Mouse (Mus musculus) frontal cortex, postnatal 25 days (tissue): ENCODE results near the gene Tspyl3.
"Not testable (repeated sequence)": the region's sequence is repeated elsewhere in the genome, so short reads cannot be mapped to it uniquely, and the experiment has no call there.

ENCODE experiments used
- DNase-seq, 2 experiments: peaks; one replicate each; pipeline ENCODE4 v3.0.0; 2022; ENCODE audit warnings: low spot score in 2 of 2

Gene Tspyl3

DNA sequence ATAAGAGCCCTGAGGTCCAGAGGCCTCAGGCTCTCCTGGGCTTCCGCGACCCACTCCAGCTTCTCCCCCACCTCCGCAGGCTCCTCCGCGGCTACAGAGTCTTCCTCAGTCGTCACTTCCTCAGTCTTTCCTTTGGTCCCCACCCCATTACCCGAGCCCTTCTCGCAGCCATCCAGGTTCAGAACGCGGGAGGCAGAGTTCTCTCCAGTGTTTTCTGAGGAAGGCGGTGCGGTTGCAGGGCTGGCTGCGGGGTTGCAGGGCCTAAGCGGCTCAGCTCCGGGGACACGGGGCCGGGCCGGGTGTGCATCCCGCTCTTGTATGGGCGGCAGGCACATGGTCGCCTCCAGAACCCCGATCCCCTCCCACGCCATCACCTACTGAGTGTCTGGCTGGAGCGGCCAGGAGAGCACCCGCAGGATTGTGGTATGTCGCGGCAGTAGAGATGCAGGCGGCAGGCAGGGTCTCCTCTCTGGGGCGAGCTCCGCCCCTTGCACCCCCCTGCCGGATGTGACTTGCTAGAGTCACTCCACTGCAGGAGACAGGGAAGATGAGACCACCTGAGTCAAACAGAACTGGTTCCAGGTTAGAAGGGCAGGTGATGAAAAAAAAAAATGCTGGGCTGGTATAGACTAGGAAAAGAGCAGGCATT is at the start of gene Tspyl3:
TSS of gene Tspyl3 (minus strand) at position 496 of the 649 bp plus-strand sequence.
- peak; percentile 37 for DNase-seq

DNA sequence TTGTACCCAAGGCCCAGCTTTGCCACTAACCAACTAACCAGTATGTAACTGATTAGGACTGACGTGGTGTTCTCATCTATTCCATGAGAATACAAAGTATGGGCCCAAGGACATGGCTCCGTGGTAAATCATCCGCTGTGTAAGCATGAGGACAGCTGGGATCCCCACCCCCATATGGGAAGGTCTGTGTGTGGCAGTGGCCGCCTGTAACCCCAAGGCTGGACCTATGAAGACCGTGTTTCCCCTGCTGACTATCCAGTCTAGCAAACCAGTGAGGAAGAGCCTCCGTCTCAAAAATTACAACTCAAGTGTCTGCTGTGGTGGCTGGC is 49.6 kb upstream of the Tspyl3 start:
- DNase-seq, result no peak

DNA sequence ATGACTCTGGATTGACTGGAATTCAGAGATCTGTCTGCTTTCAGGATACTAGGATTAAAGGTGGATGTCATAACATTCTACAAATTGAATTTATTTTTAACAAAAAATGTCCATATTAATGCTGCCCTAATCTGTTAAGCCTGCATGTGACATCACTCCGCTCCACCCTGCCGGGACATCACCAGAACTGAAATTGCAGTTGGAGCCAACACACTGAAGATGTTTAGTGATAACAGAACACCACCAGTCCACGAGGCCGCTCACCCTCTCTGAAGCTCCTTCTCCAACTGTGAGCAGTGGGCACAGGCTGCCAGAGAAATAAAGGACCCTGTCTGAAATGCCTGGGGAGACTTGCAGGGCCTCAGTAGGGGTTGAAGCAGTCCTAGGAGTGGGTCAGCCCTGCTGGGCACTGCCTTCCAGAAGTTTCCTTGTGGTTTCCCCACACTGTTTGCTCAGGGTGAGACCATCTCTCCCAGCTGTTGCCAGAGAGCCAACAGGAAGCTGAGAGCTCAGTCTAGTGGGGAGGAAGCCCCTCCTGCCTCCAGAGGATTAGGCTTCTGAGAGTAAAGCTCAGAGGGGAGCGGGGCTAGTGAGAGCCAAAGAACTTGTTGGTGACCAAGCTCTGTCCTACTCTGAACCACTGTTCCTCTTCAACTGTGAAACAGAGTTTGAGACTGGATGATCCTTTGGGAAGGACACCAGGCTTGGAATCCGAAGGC is 49.1 kb upstream of the Tspyl3 start:
- not testable (repeated sequence) for DNase-seq

DNA sequence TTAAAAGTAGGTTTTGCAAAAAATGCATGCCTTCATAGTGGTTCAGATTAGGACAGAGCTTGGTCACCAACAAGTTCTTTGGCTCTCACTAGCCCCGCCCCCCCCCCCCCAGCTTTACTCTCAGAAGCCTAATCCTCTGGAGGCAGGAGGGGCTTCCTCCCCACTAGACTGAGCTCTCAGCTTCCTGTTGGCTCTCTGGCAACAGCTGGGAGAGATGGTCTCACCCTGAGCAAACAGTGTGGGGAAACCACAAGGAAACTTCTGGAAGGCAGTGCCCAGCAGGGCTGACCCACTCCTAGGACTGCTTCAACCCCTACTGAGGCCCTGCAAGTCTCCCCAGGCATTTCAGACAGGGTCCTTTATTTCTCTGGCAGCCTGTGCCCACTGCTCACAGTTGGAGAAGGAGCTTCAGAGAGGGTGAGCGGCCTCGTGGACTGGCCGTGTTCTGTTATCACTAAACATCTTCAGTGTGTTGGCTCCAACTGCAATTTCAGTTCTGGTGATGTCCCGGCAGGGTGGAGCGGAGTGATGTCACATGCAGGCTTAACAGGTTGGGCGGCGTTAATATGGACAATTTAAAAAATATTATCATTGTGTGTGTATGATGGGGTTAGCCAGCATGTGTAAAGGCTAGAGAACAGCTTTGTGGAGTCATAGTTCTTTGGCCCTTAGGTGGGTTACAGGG is 45.1 kb upstream of the Tspyl3 start:
- not testable (repeated sequence) for DNase-seq

DNA sequence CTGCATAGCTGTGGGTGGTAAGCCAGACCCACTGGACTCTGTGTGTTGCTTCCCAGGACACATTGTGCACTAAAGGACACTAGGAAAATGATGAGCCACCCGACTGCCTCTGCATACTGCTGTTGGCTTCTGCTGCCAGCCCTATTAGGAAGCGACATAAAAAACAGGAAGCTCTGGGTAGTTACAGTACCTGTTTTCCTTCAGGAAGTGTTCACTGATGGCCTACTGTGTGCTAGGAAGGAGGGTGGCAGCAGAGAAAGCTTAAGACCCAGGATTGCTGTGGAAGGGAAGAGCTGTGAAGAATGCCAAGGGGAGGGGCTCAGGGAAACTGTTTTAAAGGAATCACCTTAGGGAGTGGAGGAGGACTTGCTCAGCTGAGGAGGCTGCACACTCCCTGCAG is 42.1 kb upstream of the Tspyl3 start:
- DNase-seq, result no peak

DNA sequence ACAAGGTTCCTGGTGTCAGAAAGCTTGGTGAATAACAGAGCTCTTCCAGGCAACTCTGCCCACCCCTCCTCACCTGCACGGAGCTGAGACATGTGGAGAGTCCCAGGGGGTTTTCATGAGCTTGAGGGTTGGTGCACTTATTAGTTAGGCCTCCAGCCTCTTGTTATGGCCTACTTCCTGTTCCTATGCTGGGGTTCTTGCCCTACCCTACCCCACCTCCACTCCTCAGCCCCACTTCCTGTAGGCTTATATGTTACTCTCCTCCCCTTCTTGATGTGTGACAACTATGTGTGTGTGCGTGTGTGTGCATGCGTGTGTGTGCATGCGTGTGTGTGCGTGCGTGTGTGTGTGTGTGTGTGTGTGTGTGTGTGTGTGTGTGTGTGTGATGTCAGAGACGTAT is 37.8 kb upstream of the Tspyl3 start:
- no peak for DNase-seq

DNA sequence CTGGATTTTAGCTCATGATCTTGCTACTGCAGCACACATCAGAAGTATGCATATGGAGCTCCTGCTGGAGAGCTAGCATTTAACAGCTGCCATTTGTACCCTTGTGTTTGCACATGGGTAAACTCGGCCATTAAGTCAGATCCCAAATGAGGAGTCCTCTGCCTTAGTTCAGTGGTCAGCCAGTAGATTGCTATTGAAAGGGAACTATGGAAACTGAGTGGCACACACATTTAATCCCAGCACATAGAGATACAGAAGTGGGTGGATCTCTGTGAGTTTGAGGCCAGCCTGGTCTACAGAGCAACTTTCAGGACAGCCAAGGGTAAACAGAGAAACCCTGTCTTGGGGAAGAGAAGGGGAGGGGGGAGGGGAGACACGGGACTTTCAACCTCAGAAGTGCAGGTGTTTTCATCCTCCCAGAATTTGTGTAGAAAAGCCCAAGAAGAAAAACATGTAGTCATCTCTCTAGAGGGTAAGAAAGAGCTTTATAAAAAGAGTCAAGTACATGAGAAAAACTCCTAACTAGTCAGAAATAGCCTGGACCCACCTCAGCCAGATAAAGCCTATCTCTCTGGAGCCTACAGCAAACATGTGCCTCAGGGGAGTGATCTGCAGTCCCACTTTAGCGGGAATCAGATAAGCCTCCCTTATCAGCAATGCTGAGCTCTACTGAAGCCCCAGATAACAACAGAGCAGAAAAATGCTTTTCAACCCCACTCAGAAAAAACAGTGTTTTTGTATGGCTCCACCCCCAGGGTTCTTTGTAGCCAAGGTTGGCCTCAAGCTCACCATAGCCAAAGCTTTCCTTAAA is 34.8 kb upstream of the Tspyl3 start:
- no peak for DNase-seq

DNA sequence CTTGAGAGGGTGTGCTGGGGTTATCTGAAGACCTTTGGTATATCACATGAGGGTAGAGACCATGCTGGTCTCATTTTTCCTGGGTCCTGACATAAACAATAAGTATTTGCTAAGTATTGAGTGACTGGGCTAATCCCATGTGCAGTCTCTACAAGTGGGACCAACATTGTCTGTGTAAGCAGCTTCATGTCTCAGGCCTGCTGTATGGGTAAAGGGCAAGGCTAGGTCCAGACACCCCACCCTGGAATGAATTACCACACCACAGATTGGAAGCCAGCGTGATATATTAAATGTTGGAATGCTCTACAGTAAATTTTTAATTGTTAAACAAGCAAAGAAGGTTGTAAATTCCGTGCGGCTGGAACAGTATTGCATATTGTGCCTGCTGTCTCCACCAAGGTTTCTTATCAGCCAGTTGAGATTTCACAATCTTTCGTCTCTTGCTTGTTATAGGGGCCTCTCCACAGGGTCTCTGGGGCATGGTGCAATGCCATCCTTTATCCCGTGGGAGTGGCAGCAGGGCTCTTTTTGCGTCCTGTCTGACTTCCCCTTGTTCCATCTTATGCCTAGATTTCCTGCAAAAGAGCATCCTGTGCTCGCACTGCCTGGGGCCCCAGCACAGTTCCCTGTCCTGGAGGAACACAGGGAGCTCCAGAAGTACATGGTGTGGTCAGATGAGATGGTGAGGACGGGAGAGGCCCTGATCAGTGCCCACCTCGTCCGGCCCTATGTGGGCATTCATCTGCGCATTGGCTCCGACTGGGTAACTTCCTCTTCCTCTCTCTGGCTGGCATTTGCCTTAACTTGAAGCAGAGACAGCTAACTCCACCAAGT is 34.0 kb upstream of the Tspyl3 start:
- DNase-seq, result no peak

DNA sequence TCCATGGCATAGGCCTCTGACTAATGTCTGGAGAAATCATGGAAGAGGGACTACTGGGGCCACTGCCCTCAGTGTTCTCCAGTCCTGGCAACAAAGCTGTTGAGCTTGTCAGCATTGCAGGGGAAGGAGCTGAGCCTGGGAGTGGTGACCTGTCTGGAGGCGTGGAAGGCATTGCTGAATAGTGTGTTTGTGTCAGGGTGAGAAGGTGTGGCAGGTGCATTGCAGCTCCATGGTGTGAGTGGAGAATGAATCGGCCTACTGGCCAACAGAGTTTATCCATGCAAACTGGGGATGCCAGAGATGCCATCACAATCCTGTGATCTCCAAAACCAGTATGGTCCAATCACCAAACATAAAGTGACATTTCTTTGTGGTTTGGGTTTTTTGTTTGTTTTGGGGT is 31.4 kb upstream of the Tspyl3 start:
- no peak for DNase-seq

DNA sequence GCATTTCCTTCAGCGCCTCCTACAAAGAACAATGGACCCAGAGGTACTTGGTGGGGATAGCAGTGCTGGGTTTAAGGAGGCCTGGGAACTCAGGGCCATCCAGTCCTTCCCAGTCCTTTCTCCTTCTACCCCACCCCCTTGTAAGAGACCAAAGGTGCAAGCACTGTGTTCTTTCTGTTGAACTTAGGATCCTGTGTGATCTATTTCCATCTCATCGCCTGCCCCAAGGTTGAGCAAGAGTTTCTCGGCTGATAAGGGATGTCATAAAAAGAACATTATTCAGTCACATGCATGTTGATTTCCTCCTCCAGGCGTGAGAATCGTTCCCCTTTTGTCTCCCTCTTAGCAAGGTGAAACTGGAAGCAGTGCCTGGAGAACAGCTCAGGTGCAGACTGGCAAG is 24.5 kb upstream of the Tspyl3 start:
- no peak for DNase-seq

DNA sequence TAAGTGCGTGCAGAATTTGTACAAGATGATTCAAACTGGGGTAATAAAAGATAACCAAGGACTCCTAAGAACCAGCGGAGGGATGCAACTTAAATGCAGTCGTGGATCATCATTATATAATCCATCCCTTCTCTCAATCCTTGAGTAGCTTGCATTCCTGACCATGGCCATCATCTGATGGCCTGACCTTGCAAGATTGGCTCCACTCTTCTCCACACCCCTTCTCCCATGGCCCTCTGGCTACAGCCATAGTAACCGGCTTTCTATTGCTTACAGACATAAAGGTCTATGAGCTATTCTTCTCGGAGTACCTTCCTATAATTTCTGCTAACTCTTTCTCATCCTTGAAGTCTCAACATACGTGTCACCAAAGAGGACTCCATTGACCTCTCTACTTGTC is 16.9 kb upstream of the Tspyl3 start:
- DNase-seq, result no peak

DNA sequence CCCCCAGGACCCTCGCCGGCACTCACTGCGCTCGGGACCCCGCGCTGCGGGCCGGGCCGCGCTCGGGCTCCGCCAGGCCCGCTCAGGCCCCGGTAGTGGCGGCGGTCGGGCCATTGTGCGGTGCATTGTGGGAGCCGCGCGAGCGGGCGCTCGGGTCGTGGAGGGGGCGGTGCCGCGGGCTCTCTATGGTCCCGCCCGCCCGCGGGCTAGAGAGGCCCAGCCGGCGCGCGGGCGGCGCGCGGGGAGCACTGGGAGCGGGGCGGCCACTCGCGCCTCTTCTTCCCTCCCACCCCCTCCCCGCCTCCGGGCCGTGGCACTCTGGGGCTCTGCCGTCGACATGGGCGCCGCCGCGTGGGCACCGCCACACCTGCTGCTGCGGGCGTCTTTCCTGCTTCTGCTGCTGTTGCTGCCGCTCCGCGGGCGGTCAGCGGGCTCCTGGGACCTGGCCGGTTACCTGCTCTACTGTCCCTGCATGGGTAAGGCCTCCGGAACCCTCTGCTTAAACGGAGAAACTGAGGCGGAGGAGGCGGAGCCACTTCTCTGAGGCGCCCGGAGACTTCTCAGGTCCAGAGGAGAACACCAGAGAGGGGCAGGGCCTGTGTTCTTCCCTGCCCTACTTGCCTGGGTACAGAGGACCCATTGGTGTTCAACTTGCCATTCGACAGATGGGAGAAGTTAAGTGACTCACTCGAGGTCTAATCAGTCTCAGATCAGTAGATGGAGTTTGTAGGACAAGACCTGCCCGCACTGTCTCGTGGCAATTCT is 16.2 kb upstream of the Tspyl3 start, which contains the start of the genes Plagl2 and Pofut1:
TSS of gene Plagl2 (minus strand) at position 177 of the 765 bp plus-strand sequence.
TSS of gene Pofut1 (plus strand) at position 284 of the 765 bp plus-strand sequence.
- DNase-seq, result peak; percentile 57 to 77

DNA sequence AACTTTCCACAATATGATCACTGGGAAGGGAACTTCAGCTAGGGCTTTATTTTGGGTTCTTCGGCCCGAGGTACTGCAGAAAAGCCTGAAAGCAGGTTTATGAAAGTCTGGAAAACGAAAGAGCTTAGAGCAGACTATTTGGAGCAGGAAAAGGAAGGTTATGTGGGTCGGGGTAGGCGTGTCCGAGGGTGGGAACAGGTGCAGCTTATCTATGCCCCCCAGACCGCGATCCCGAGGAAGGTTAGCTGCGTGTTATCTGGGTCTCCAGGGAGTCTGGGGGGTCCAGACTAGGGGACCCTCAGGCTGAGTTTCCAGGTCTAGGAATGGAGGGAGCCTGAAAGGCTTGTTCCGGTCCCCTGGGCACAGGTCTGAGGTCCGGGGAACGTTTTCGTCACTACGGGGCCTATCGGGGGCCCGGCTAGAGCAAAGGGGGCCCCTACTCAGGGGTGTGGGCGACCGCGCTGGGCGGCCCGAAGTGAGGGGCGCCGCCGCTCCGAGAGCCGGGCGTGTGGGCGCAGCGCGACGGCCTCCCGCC is 15.5 kb upstream of the Tspyl3 start:
- no peak for DNase-seq

DNA sequence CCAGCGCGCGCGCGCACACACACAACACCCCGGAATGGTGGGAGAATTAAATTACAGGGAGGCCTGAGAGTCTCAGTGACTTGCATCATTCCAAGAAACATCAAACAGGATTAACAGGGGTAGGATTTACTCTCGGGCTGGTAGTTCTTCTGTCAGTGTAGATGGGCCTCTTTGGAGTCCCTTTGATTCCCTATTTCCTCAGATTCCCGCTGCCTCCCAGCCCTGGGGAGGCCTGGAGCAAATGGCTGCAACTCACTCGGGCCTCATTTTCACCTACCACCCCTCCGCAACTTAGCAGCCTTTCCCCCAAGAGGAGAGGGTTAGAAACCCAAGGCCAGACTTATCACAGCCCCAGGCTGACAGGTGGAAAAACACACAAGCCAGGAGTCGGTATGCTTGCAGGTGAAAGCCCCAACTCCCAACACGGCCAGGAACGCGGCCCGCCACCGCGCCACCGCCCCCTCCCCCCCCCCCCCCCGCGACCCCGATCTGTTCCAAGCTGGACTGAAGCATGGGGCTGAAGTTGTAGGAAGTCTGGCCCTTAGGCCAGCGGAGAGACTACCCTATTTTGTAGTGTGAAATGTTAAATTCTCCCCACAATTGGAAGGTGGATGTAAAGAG is 14.7 kb upstream of the Tspyl3 start:
- no peak for DNase-seq

DNA sequence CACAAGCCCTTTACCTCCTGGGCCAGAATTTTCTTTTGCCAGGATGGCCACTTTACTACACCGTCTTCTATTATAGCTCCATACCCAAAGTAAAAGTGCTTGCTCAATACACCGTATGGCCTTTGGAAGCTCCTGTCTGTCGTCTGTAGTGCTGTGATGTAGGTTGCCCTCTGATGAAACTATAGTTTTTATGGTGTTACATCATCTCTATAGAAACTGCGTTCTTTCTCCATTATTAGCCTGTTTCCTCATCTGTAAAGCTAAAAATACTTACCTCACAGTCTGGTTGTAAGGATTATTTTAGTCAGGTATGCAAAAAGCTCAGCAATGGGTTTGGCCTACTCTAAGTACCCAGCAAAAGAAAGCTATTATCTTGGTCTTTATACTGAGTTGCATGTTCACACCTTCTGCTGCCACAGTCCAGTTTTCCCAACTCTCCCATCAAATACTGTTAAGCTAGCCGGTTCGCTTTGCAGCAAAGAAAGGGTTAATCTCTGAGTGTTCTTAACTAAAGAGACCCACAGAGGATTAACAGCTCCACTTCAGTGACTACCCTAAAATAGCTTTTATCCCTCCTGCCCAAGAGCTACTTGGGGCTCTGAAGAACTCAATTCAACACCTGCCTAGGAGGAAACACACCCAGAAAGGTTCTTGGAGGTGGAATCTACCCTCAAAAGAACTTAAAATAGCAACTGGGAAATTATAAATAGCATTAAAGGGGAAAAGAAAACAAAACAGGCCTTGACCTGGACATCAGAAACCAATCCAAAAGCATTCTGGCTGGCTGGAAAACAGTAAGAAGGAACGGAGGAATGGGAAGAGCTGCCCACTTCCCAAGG is 14.0 kb upstream of the Tspyl3 start:
- no peak for DNase-seq

DNA sequence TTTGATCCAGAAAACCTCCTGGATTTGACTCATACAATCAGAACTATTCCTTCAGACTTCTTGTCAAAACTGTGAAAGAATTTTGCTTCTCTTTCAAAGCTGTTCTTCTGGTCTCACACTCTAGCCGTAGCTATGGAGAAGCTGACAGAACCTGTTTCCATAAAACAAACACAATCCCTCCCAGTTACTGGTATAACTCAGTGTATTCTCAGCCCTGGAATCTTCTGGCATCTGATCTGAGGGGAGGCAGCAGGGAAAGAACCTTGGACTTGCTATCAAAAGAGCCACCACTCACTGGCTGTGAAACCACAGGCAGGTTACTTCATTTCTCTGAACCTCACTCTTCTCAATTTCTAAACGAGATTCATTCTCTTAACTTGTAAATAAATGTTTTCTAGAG is 13.2 kb upstream of the Tspyl3 start:
- DNase-seq, result no peak

DNA sequence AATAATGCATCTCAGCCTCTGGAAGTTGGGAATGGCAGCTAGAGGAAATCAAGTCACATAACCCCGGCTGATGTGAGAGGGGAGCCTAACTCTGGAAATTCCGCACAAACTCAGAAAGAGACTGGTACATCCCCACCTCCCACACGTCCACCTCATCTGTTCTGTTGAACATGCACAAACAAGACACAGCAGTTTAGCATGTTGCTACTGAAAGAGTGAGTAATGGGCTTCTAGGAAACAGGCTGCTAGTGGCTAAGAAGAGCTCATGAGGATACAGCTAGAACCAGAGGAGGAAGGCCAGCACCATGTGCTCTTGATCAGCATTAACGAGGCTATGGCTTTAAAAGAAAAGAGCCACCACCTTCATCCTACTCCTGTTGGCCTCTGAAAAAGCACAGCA is 12.7 kb upstream of the Tspyl3 start:
- no peak for DNase-seq

DNA sequence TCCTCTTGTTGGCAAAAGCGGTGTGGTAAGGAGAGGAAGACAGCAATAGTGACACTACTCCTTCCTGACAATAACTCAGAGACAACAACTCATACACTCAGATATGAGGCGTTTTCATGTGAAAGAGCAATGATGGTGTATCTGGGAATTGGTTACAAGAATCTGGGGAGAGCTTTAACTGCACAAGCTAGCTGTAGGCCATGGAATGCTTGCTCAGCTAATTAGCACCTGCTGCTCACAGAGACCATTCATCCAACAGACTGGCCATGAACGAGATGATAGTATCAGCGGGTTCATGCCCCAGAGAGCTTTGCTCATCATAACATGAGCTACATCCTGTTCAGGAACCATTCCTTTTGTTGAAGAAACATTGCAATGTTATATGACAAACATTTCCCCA is 12.0 kb upstream of the Tspyl3 start:
- DNase-seq, result no peak

DNA sequence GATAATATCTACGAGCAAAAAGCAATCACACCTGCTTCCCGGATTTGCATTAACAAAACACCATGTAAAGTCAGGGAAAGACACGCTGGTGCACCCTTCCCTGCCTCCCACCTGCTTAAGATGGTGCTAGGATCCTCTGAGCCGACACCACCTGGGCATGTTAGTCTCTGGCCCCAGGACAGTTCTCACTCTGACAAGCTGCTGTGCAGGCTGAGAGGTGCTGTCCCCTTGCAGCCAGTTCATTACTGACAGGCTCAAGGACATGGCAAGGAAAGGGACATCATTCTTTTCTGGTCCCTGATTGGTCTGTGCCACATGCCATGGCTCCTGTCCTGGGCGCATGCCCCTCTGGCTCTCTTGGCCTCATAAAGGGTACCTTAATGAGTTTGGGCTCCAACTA is 3.3 kb upstream of the Tspyl3 start:
- DNase-seq, result no peak
